Mouse (Mus musculus) monocyte, adult 5-6 weeks (primary cell): ENCODE results near the gene Dhx40. TPM values are rescaled to one million over a fixed set of nuclear protein-coding genes. Genes with fewer than 3 reads are reported as not detected.
A peak's percentile ranks its signal among the peaks of the same experiment; 100 is the strongest.

Source experiments
- ATAC-seq: fragments of 153-309, 156-312 bp; replicated peaks from 2 replicates; pipeline ENCODE4 v1.8.0; 2017; ENCODE audit warnings: mild to moderate bottlenecking; ENCODE audit not compliant: low TSS enrichment, insufficient number of reproducible peaks, severe bottlenecking, poor library complexity, low FRiP score
- total RNA-seq: library from RNA; stranded (forward); fragments of 200-1000, 200-491, 200-594 nt; gene quantifications from 3 replicates; pipeline ENCODE4 v1.2.3, GENCODE M21; 2017

Gene Dhx40
- 67.6 to 151 TPM (median 147 TPM) in 3 replicates for total RNA-seq

GRCm38 (mm10) chr11:86807505-86807989, at the start of gene Dhx40:
Gene Dhx40 (minus strand): TSS chr11:86807746.
- ATAC-seq = peak; percentile 81

- no peak for ATAC-seq
Measured at GRCm38 (mm10) chr11:86855639-86856425, 48.3 kb upstream of the Dhx40 start.

GRCm38 (mm10) chr11:86853081-86853480, 45.5 kb upstream of the Dhx40 start:
- ATAC-seq = no peak

- no peak for ATAC-seq
Measured at GRCm38 (mm10) chr11:86852534-86853054, 45.0 kb upstream of the Dhx40 start.

- no peak for ATAC-seq
Measured at GRCm38 (mm10) chr11:86851714-86852533, 44.4 kb upstream of the Dhx40 start.

- ATAC-seq = peak; percentile 40; the same call in 1 of the 2 replicates
Measured at GRCm38 (mm10) chr11:86851234-86851671, 43.7 kb upstream of the Dhx40 start.

- ATAC-seq = no peak
Measured at GRCm38 (mm10) chr11:86843831-86844230, 36.3 kb upstream of the Dhx40 start.

GRCm38 (mm10) chr11:86841261-86841660, 33.7 kb upstream of the Dhx40 start:
- ATAC-seq = no peak

- ATAC-seq = no peak
Measured at GRCm38 (mm10) chr11:86840511-86841154, 33.1 kb upstream of the Dhx40 start.

GRCm38 (mm10) chr11:86839716-86840447, 32.3 kb upstream of the Dhx40 start:
- ATAC-seq = peak; percentile 30; the same call in 1 of the 2 replicates

- no peak for ATAC-seq
Measured at GRCm38 (mm10) chr11:86838792-86839191, 31.2 kb upstream of the Dhx40 start.

GRCm38 (mm10) chr11:86836366-86836765, 28.8 kb upstream of the Dhx40 start:
- ATAC-seq = peak; percentile 88

GRCm38 (mm10) chr11:86834628-86835338, 27.2 kb upstream of the Dhx40 start:
- ATAC-seq = no peak

- no peak for ATAC-seq
Measured at GRCm38 (mm10) chr11:86834050-86834449, 26.5 kb upstream of the Dhx40 start.

GRCm38 (mm10) chr11:86833153-86833552, 25.6 kb upstream of the Dhx40 start:
- no peak for ATAC-seq

- ATAC-seq = no peak
Measured at GRCm38 (mm10) chr11:86828396-86828795, 20.9 kb upstream of the Dhx40 start.

- peak; percentile 68 for ATAC-seq
Measured at GRCm38 (mm10) chr11:86827476-86828245, 20.1 kb upstream of the Dhx40 start.
